Mouse (Mus musculus): ENCODE measurements around the gene Gatad2b. TPM values are rescaled to one million over a fixed set of nuclear protein-coding genes. Genes with fewer than 3 reads are reported as not detected.
"Not testable (repeated sequence)": the region's sequence is repeated elsewhere in the genome, so short reads cannot be mapped to it uniquely, and the experiment has no call there.

The Gatad2b gene
- polyA plus RNA-seq, 1 experiment from 2014 or later, result 8.2 TPM

GRCm38 (mm10) chr3:90253174-90253573 is 39.8 kb upstream of the Gatad2b start:
- Histone ChIP-seq H3K4me1 (ENCODE audit: control insufficient read depth, insufficient read depth, low read length) (peaks cover 14% of the 10 kb centered on the region), H3K36me3 (ENCODE audit: control insufficient read depth, insufficient read depth, low read length) (peaks cover 14% of the 10 kb centered on the region), H3K4me2 (ENCODE audit: low read depth, low read length) (peak overlapping the region; percentile 82; the same call in 1 of the 2 replicates)
- 92% methylated on average over 1 of the region's 1 CpGs for WGBS
- H3K27me3 ChIP-seq (ENCODE audit: control insufficient read depth, insufficient read depth, low read length); H3K27ac ChIP-seq (ENCODE audit: low read length); H3K9ac ChIP-seq (ENCODE audit: low read length); H3K9me3 ChIP-seq (replicated peaks; ENCODE audit: control insufficient read depth, low read length); H3K4me3 ChIP-seq (replicated peaks; ENCODE audit: low read length); ATAC-seq (ENCODE audit: insufficient read depth, low FRiP score): not testable (repeated sequence)

- Histone ChIP-seq H3K27ac (ENCODE audit: low read length) (peak within 1 kb of the TSS; percentile 89), H3K9ac (ENCODE audit: low read length) (peak within 1 kb of the TSS; percentile 95), H3K4me1 (ENCODE audit: control insufficient read depth, insufficient read depth, low read length) (peaks cover 12% of the 10 kb centered on the region), H3K9me3 (replicated peaks; ENCODE audit: control insufficient read depth, low read length) (no peaks in the 10 kb centered on the region), H3K36me3 (ENCODE audit: control insufficient read depth, insufficient read depth, low read length) (peaks cover 14% of the 10 kb centered on the region), H3K27me3 (ENCODE audit: control insufficient read depth, insufficient read depth, low read length) (no peaks in the 10 kb centered on the region), H3K4me2 (ENCODE audit: low read depth, low read length) (peak within 1 kb of the TSS; percentile 82), H3K4me3 (replicated peaks; ENCODE audit: low read length) (peak within 1 kb of the TSS; percentile 95)
- peak; percentile 98 for ATAC-seq (ENCODE audit: insufficient read depth, low FRiP score)
- 2% methylated on average over 40 of the region's 40 CpGs for WGBS
Measured at GRCm38 (mm10) chr3:90253653-90254418, 39.1 kb upstream of the Gatad2b start, which contains the start of gene Crtc2. Crtc2 (plus strand) TSS chr3:90254163.

GRCm38 (mm10) chr3:90254419-90255193 is 38.4 kb upstream of the Gatad2b start:
- peaks cover 14% of the 10 kb centered on the region for H3K36me3 ChIP-seq (ENCODE audit: control insufficient read depth, insufficient read depth, low read length)
- under 1% methylated on average over 41 of the region's 41 CpGs for WGBS
- H3K4me1 ChIP-seq (ENCODE audit: control insufficient read depth, insufficient read depth, low read length), result peaks cover 6% of the 10 kb centered on the region
- ATAC-seq (ENCODE audit: insufficient read depth, low FRiP score), result peak; percentile 61
- peak overlapping the region; percentile 82 for H3K4me2 ChIP-seq (ENCODE audit: low read depth, low read length)
- no peaks in the 10 kb centered on the region for H3K9me3 ChIP-seq (replicated peaks; ENCODE audit: control insufficient read depth, low read length)
- peak overlapping the region; percentile 95 for H3K4me3 ChIP-seq (replicated peaks; ENCODE audit: low read length)
- H3K9ac ChIP-seq (ENCODE audit: low read length), result peak overlapping the region; percentile 95
- H3K27me3 ChIP-seq (ENCODE audit: control insufficient read depth, insufficient read depth, low read length), result no peaks in the 10 kb centered on the region
- H3K27ac ChIP-seq (ENCODE audit: low read length), result peak overlapping the region; percentile 89

GRCm38 (mm10) chr3:90255194-90255565 is 37.8 kb upstream of the Gatad2b start:
- Histone ChIP-seq H3K36me3 (ENCODE audit: control insufficient read depth, insufficient read depth, low read length) (peaks cover 19% of the 10 kb centered on the region; the same call in 1 of the 2 replicates), H3K4me2 (ENCODE audit: low read depth, low read length) (peak overlapping the region; percentile 82), H3K27ac (ENCODE audit: low read length) (0 out of 2 replicates have a peak overlapping the region, but pooled peaks have one; percentile 89), H3K9me3 (replicated peaks; ENCODE audit: control insufficient read depth, low read length) (no peaks in the 10 kb centered on the region), H3K4me3 (replicated peaks; ENCODE audit: low read length) (peak overlapping the region; percentile 95), H3K9ac (ENCODE audit: low read length) (peak overlapping the region; percentile 95), H3K4me1 (ENCODE audit: control insufficient read depth, insufficient read depth, low read length) (peaks cover 6% of the 10 kb centered on the region), H3K27me3 (ENCODE audit: control insufficient read depth, insufficient read depth, low read length) (no peaks in the 10 kb centered on the region)
- ATAC-seq (ENCODE audit: insufficient read depth, low FRiP score), result no peak
- 15% methylated on average over 2 of the region's 2 CpGs for WGBS

GRCm38 (mm10) chr3:90255784-90256353 is 37.1 kb upstream of the Gatad2b start:
- Histone ChIP-seq H3K9ac (ENCODE audit: low read length) (no peak overlapping the region), H3K4me2 (ENCODE audit: low read depth, low read length) (no peak overlapping the region; the same call in 1 of the 2 replicates), H3K27ac (ENCODE audit: low read length) (no peak overlapping the region), H3K4me1 (ENCODE audit: control insufficient read depth, insufficient read depth, low read length) (peaks cover 6% of the 10 kb centered on the region), H3K9me3 (replicated peaks; ENCODE audit: control insufficient read depth, low read length) (no peaks in the 10 kb centered on the region), H3K4me3 (replicated peaks; ENCODE audit: low read length) (no peak overlapping the region), H3K36me3 (ENCODE audit: control insufficient read depth, insufficient read depth, low read length) (peaks cover 19% of the 10 kb centered on the region; the same call in 1 of the 2 replicates), H3K27me3 (ENCODE audit: control insufficient read depth, insufficient read depth, low read length) (no peaks in the 10 kb centered on the region)
- no peak for ATAC-seq (ENCODE audit: insufficient read depth, low FRiP score)
- 94% methylated on average over 14 of the region's 14 CpGs for WGBS

- Histone ChIP-seq H3K4me2 (ENCODE audit: low read depth, low read length) (no peak overlapping the region), H3K4me3 (replicated peaks; ENCODE audit: low read length) (no peak overlapping the region), H3K9ac (ENCODE audit: low read length) (no peak overlapping the region), H3K4me1 (ENCODE audit: control insufficient read depth, insufficient read depth, low read length) (peaks cover 6% of the 10 kb centered on the region), H3K27me3 (ENCODE audit: control insufficient read depth, insufficient read depth, low read length) (no peaks in the 10 kb centered on the region), H3K27ac (ENCODE audit: low read length) (no peak overlapping the region), H3K9me3 (replicated peaks; ENCODE audit: control insufficient read depth, low read length) (no peaks in the 10 kb centered on the region), H3K36me3 (ENCODE audit: control insufficient read depth, insufficient read depth, low read length) (0 out of 2 replicates have a peak, but pooled peaks cover 14% of the 10 kb centered on the region)
- no peak for ATAC-seq (ENCODE audit: insufficient read depth, low FRiP score)
- WGBS, result 88% methylated on average over 19 of the region's 19 CpGs
Measured at GRCm38 (mm10) chr3:90256731-90257530, 36.0 kb upstream of the Gatad2b start.

GRCm38 (mm10) chr3:90258521-90258920 is 34.5 kb upstream of the Gatad2b start:
- 83% methylated on average over 4 of the region's 4 CpGs for WGBS
- H3K36me3 ChIP-seq (ENCODE audit: control insufficient read depth, insufficient read depth, low read length), result 0 out of 2 replicates have a peak, but pooled peaks cover 14% of the 10 kb centered on the region

GRCm38 (mm10) chr3:90263121-90263771 is 29.7 kb upstream of the Gatad2b start:
- H3K9me3 ChIP-seq (replicated peaks; ENCODE audit: control insufficient read depth, low read length), result no peaks in the 10 kb centered on the region
- no peak for ATAC-seq (ENCODE audit: insufficient read depth, low FRiP score)
- no peak overlapping the region for H3K4me3 ChIP-seq (replicated peaks; ENCODE audit: low read length)
- H3K4me2 ChIP-seq (ENCODE audit: low read depth, low read length), result no peak overlapping the region
- H3K27ac ChIP-seq (ENCODE audit: low read length), result no peak overlapping the region
- 0 out of 2 replicates have a peak, but pooled peaks cover 14% of the 10 kb centered on the region for H3K36me3 ChIP-seq (ENCODE audit: control insufficient read depth, insufficient read depth, low read length)
- no peak overlapping the region for H3K9ac ChIP-seq (ENCODE audit: low read length)
- H3K4me1 ChIP-seq (ENCODE audit: control insufficient read depth, insufficient read depth, low read length), result peaks cover 16% of the 10 kb centered on the region
- no peaks in the 10 kb centered on the region for H3K27me3 ChIP-seq (ENCODE audit: control insufficient read depth, insufficient read depth, low read length)
- WGBS, result 82% methylated on average over 5 of the region's 5 CpGs

More at GRCm38 (mm10) chr3:90258521-90258920, 34.5 kb upstream of the Gatad2b start:
- H3K27ac ChIP-seq (ENCODE audit: low read length), result no peak overlapping the region
- H3K4me1 ChIP-seq (ENCODE audit: control insufficient read depth, insufficient read depth, low read length), result peaks cover 6% of the 10 kb centered on the region
- ATAC-seq (ENCODE audit: insufficient read depth, low FRiP score), result no peak
- no peak overlapping the region for H3K4me2 ChIP-seq (ENCODE audit: low read depth, low read length)
- no peaks in the 10 kb centered on the region for H3K27me3 ChIP-seq (ENCODE audit: control insufficient read depth, insufficient read depth, low read length)
- H3K4me3 ChIP-seq (replicated peaks; ENCODE audit: low read length), result no peak overlapping the region
- no peaks in the 10 kb centered on the region for H3K9me3 ChIP-seq (replicated peaks; ENCODE audit: control insufficient read depth, low read length)
- H3K9ac ChIP-seq (ENCODE audit: low read length), result no peak overlapping the region; the same call in 1 of the 2 replicates
